Mouse (Mus musculus) neutrophil, adult 83 days (primary cell): ENCODE measurements around the gene Dio2. TPM values are rescaled to one million over a fixed set of nuclear protein-coding genes. Genes with fewer than 3 reads are reported as not detected.

Experiments used
- total RNA-seq, 2 experiments: library from RNA; stranded (reverse); gene quantifications; one replicate each; pipeline ENCODE4 v1.2.4; 2023

Gene Dio2
- 1 to 10 TPM; 1.1 to 1.5 TPM for total RNA-seq

DNA sequence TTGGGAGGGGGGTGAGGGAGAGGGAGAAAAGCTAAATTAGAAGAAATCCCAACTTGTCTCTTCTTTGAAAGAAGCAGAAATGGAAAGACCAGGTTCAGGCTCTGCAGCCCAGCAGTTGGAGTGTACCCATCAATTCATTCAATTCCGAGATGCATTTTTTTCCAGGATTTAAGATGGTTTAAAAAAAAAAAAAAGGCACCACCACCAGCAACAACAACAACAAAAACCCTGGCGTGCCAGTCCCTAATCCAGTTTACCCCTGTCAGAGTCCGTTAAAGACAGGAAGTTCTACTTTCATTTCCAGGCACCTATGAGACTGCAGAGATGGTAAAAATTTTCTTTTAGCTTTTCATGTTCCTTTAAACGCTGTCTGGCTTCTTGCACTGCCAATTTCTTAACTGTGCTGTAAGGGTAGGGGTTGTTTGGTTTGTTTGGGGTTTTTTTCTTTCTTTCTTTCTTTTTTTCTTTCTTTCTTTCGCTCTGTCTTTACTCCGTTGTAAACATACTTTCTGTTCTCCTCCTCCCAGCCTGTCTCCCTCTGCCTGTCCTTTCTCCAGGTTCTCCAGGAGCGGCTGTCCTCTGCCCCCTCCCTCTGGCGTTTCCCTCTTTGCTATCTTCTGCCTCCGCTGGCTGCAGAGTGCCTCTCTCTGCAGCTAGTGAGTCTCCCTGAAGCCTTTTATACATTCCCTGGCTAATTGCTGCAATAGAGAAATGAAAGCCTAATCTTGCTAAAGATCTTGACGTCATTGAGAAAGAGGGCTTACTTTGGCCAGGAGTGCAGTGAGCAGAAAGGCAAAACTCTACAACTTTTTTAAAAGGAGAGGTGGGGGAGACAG lies at the start of gene Dio2:
Gene Dio2 (minus strand): TSS at position 51 of the 836 bp plus-strand sequence.

